Mouse (Mus musculus) forebrain, embryonic 13.5 days (tissue): ENCODE data around the gene Foxf2. TPM values are rescaled to one million over a fixed set of nuclear protein-coding genes. Genes with fewer than 3 reads are reported as not detected.

Source experiments
- ATAC-seq: fragments of 200-750 bp; cut with Nextera tagmentation; 2 replicates; pipeline ENCODE4 v1.8.0; 2017
- H3K27ac ChIP-seq: fragments of 300-500 bp; sonication (generic); 2 replicates; pipeline ENCODE4 v1.5.1; 2015; ENCODE audit warnings: inconsistent platforms, mild to moderate bottlenecking, moderate library complexity
- H3K27me3 ChIP-seq: fragments of 300-500 bp; sonication (generic); 2 replicates; pipeline ENCODE4 v1.6.1; 2015; ENCODE audit warnings: mild to moderate bottlenecking, inconsistent platforms
- H3K36me3 ChIP-seq: fragments of 300-500 bp; sonication (generic); 2 replicates; pipeline ENCODE4 v1.6.1; 2015; ENCODE audit warnings: mild to moderate bottlenecking, inconsistent platforms; ENCODE audit not compliant: poor library complexity, severe bottlenecking
- H3K4me1 ChIP-seq: fragments of 300-500 bp; sonication (generic); 2 replicates; pipeline ENCODE4 v1.6.1; 2015; ENCODE audit warnings: inconsistent platforms
- H3K4me2 ChIP-seq: fragments of 300-500 bp; sonication (generic); 2 replicates; pipeline ENCODE4 v1.6.1; 2015; ENCODE audit warnings: inconsistent platforms, mild to moderate bottlenecking, moderate library complexity
- H3K4me3 ChIP-seq: fragments of 300-500 bp; sonication (generic); 2 replicates; pipeline ENCODE4 v1.5.1; 2015; ENCODE audit warnings: mild to moderate bottlenecking, inconsistent platforms
- H3K9ac ChIP-seq: fragments of 300-500 bp; sonication (generic); 2 replicates; pipeline ENCODE4 v1.6.1; 2015; ENCODE audit warnings: mild to moderate bottlenecking, inconsistent platforms
- H3K9me3 ChIP-seq: fragments of 300-500 bp; sonication (generic); replicated peaks from 2 replicates; pipeline ENCODE4 v1.6.1; 2016; ENCODE audit warnings: inconsistent platforms
- WGBS: fragments of 180-500 bp; shearing (Covaris S2); methylation state at CpG from one replicate; pipeline ENCODE4 v1.1.7; 2015; 5-methylcytosine and 5-hydroxymethylcytosine counted together
- microRNA-seq: library from miRNA; unstranded; fragments of <30 nt; microRNA quantifications from one replicate; pipeline ENCODE4, GENCODE M21; 2016
- polyA plus RNA-seq: library from polyadenylated mRNA; unstranded; fragments of >200 nt; fragmentation: Nextera tagmentation; extraction: Ambion mirVana; gene quantifications from 2 replicates; pipeline ENCODE4 v1.2.1, GENCODE M21; 2015

Gene Foxf2
- polyA plus RNA-seq, 1 experiment from 2014 or later, result 3.4 TPM

GRCm38 (mm10) chr13:31658212-31658611 is 32.6 kb downstream of the Foxf2 start:
- Histone ChIP-seq H3K4me1 (no peaks in the 10 kb centered on the region), H3K9me3 (no peaks in the 10 kb centered on the region), H3K9ac (no peak overlapping the region), H3K4me2 (no peak overlapping the region), H3K27me3 (peaks cover 7% of the 10 kb centered on the region; the same call in 1 of the 2 replicates), H3K4me3 (no peak overlapping the region), H3K36me3 (no peaks in the 10 kb centered on the region), H3K27ac (no peak overlapping the region)
- 89% methylated on average over 4 of the region's 4 CpGs for whole genome bisulfite sequencing
- ATAC-seq, result no peak

DNA sequence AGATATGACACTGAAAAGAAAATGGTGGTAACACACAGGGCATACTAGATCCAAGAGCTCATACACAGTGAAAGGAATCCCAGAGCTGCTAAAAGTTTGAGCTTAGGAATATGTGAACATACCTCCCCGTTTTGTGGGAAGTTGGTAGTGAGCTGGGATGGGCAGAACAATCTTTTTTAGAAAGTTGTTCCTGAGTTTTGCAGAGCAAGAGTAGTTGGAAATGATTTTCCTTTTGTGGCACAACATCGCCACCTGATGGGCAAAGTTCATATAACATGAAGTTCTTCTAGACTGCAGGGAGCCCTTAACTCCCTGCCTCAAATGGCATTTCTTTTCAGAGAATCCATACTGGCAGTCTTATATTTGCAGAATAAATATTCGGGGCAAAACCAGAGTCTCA is 33.3 kb downstream of the Foxf2 start:
- Histone ChIP-seq H3K4me2 (no peak overlapping the region), H3K9me3 (no peaks in the 10 kb centered on the region), H3K4me1 (no peaks in the 10 kb centered on the region), H3K27me3 (peaks cover 7% of the 10 kb centered on the region; the same call in 1 of the 2 replicates), H3K36me3 (no peaks in the 10 kb centered on the region), H3K9ac (no peak overlapping the region), H3K27ac (no peak overlapping the region), H3K4me3 (no peak overlapping the region)
- ATAC-seq, result peak; percentile 56
- 10% methylated on average over 3 of the region's 3 CpGs for WGBS

DNA sequence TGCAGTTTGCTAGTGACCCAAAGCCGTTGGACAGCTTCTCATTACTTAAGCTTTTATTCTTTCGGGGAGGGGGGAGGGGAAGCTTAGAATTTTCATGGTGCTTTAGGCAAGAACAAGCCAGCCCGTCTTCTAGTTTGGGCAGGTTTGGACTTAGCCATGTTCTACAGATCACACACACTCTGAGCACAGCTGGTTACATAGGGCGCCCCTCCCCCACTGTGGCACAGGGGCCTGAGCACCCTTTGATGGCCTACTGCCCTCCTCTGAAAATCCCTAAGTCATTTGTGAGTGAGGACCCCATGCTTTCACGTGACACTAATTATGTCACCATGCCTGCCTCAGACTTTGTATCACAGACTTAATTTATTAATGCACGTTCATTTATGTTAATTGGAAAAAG is 35.6 kb downstream of the Foxf2 start:
- no peak overlapping the region for H3K27ac ChIP-seq
- H3K9me3 ChIP-seq, result no peaks in the 10 kb centered on the region
- no peaks in the 10 kb centered on the region for H3K4me1 ChIP-seq
- H3K4me2 ChIP-seq, result no peak overlapping the region
- 50% methylated on average over 6 of the region's 6 CpGs for WGBS
- H3K27me3 ChIP-seq, result peaks cover 7% of the 10 kb centered on the region; the same call in 1 of the 2 replicates
- no peak overlapping the region for H3K4me3 ChIP-seq
- H3K9ac ChIP-seq, result no peak overlapping the region
- ATAC-seq, result no peak
- H3K36me3 ChIP-seq, result no peaks in the 10 kb centered on the region

DNA sequence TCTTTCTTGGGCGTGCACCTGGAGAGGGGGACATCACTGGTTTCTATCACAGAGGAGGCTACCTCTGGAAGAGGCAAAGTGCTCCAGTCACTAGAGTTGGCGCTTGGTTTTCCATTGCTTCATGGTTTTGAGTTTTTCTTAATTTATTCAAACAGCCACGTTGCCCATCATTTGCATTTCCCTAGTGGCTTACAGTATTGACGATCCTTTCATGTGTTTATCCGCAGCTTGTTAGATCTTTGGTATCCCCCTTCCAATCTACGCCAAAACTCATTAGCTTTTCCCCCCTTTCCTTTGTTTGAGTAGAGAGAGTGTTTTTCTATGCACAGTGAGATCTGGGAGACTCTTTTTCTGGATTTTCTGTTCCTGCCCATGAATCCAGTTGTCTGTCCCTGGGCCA is 39.8 kb downstream of the Foxf2 start:
- Histone ChIP-seq H3K4me3 (no peak overlapping the region), H3K27ac (no peak overlapping the region), H3K4me1 (no peaks in the 10 kb centered on the region), H3K9ac (no peak overlapping the region), H3K4me2 (no peak overlapping the region), H3K9me3 (no peaks in the 10 kb centered on the region), H3K36me3 (no peaks in the 10 kb centered on the region), H3K27me3 (no peaks in the 10 kb centered on the region)
- ATAC-seq, result no peak
- 46% methylated on average over 6 of the region's 6 CpGs for WGBS

- Histone ChIP-seq H3K27me3 (no peaks in the 10 kb centered on the region), H3K36me3 (no peaks in the 10 kb centered on the region), H3K4me1 (no peaks in the 10 kb centered on the region), H3K4me2 (no peak overlapping the region), H3K9me3 (no peaks in the 10 kb centered on the region), H3K27ac (no peak overlapping the region), H3K9ac (no peak overlapping the region), H3K4me3 (no peak overlapping the region)
- no peak for ATAC-seq
- WGBS, result 67% methylated on average over 6 of the region's 6 CpGs
Measured at GRCm38 (mm10) chr13:31667919-31668524, 42.4 kb downstream of the Foxf2 start.

DNA sequence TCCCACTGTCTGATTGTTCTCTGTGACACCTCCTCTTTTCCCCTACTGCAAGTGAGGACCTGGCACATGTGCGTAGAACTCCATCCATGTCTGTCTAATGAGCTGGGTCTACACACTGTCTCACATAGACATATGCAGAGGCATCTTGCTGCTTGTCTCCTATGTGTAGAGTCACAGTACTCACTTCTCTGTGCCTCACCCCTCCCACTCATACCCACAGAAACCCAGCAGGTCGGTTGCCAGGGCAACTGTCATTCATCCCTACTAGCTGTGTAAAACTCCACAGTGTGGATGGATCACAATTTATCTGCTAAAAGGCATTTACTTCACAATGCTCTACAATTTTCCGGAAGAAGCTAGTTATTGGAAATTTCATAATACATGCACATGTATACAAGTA is 46.5 kb downstream of the Foxf2 start:
- 82% methylated on average over 3 of the region's 3 CpGs for WGBS
- no peak overlapping the region for H3K4me3 ChIP-seq
- H3K4me1 ChIP-seq, result no peaks in the 10 kb centered on the region
- peak; percentile 92 for ATAC-seq
- H3K27ac ChIP-seq, result no peak overlapping the region
- no peak overlapping the region for H3K9ac ChIP-seq
- no peaks in the 10 kb centered on the region for H3K9me3 ChIP-seq
- H3K4me2 ChIP-seq, result no peak overlapping the region
- no peaks in the 10 kb centered on the region for H3K27me3 ChIP-seq
- no peaks in the 10 kb centered on the region for H3K36me3 ChIP-seq

Small RNA genes lying within 50 kb of the gene (microRNA-seq; reads per million reads assigned to microRNA genes)
- gene Gm27516, result not detected

Other genes with a start within 250 kb of the Foxf2 start
- 1.2 and 1.5 TPM in 2 replicates for gene Foxq1, start 69.7 kb upstream of the Foxf2 start, polyA plus RNA-seq
- not detected in 2 replicates for gene A530084C06Rik, start 66.5 kb upstream of the Foxf2 start, polyA plus RNA-seq
- 0.65 and 1.1 TPM in 2 replicates for gene Foxc1, start 180.8 kb downstream of the Foxf2 start, polyA plus RNA-seq